Mouse (Mus musculus): Measurements from ENCODE around the gene Unc5c. TPM values are rescaled to one million over a fixed set of nuclear protein-coding genes. Genes with fewer than 3 reads are reported as not detected.
A peak's percentile ranks its signal among the peaks of the same experiment; 100 is the strongest.

Gene Unc5c
- polyA plus RNA-seq, 2 experiments, result 11.9 to 12.5 TPM

- ATAC-seq (ENCODE audit: low FRiP score, low read depth) (no peak), DNase-seq (ENCODE audit: low spot score) (no peak)
- Histone ChIP-seq H3K27me3 (ENCODE audit: control insufficient read depth, insufficient read depth, low read length) (no peaks in the 10 kb centered on the region), H3K4me3 (replicated peaks; ENCODE audit: low read length) (no peak overlapping the region), H3K4me1 (ENCODE audit: control insufficient read depth, insufficient read depth, low read length) (no peaks in the 10 kb centered on the region), H3K9me3 (ENCODE audit: control insufficient read depth, low read length) (no peaks in the 10 kb centered on the region), H3K9ac (ENCODE audit: low read depth, low read length, severe bottlenecking) (no peak overlapping the region), H3K4me2 (replicated peaks; ENCODE audit: low read depth, low read length, severe bottlenecking) (no peak overlapping the region), H3K27ac (replicated peaks; ENCODE audit: low read depth, low read length) (no peak overlapping the region), H3K36me3 (ENCODE audit: control insufficient read depth, insufficient read depth, low read length) (0 out of 2 replicates have a peak, but pooled peaks cover 14% of the 10 kb centered on the region)
- no peak for TF ChIP-seq POLR2A (IDR thresholded peaks at IDR 0.05; ENCODE audit: borderline replicate concordance, extremely low read depth, insufficient read depth, insufficient read length)
- 41% methylated on average over 1 of the region's 1 CpGs for WGBS
Measured at GRCm38 (mm10) chr3:141814776-141815175, 349.8 kb downstream of the Unc5c start.

- Histone ChIP-seq H3K9me3 (ENCODE audit: control insufficient read depth, low read length) (no peaks in the 10 kb centered on the region), H3K4me1 (ENCODE audit: control insufficient read depth, insufficient read depth, low read length) (no peaks in the 10 kb centered on the region), H3K4me2 (replicated peaks; ENCODE audit: low read depth, low read length, severe bottlenecking) (no peak overlapping the region), H3K27me3 (ENCODE audit: control insufficient read depth, insufficient read depth, low read length) (no peaks in the 10 kb centered on the region), H3K27ac (replicated peaks; ENCODE audit: low read depth, low read length) (no peak overlapping the region), H3K9ac (ENCODE audit: low read depth, low read length, severe bottlenecking) (no peak overlapping the region), H3K36me3 (ENCODE audit: control insufficient read depth, insufficient read depth, low read length) (0 out of 2 replicates have a peak, but pooled peaks cover 14% of the 10 kb centered on the region), H3K4me3 (replicated peaks; ENCODE audit: low read length) (no peak overlapping the region)
- DNase-seq (ENCODE audit: low spot score) (no peak), ATAC-seq (ENCODE audit: low FRiP score, low read depth) (no peak)
- 54% methylated on average over 3 of the region's 3 CpGs for WGBS
- no peak for TF ChIP-seq POLR2A (IDR thresholded peaks at IDR 0.05; ENCODE audit: borderline replicate concordance, extremely low read depth, insufficient read depth, insufficient read length)
Measured at GRCm38 (mm10) chr3:141818615-141819312, 353.7 kb downstream of the Unc5c start.

GRCm38 (mm10) chr3:141819331-141819941 is 354.4 kb downstream of the Unc5c start:
- Histone ChIP-seq H3K36me3 (ENCODE audit: control insufficient read depth, insufficient read depth, low read length) (0 out of 2 replicates have a peak, but pooled peaks cover 14% of the 10 kb centered on the region), H3K27me3 (ENCODE audit: control insufficient read depth, insufficient read depth, low read length) (no peaks in the 10 kb centered on the region), H3K4me2 (replicated peaks; ENCODE audit: low read depth, low read length, severe bottlenecking) (no peak overlapping the region), H3K27ac (replicated peaks; ENCODE audit: low read depth, low read length) (no peak overlapping the region), H3K9ac (ENCODE audit: low read depth, low read length, severe bottlenecking) (no peak overlapping the region), H3K9me3 (ENCODE audit: control insufficient read depth, low read length) (no peaks in the 10 kb centered on the region), H3K4me3 (replicated peaks; ENCODE audit: low read length) (no peak overlapping the region), H3K4me1 (ENCODE audit: control insufficient read depth, insufficient read depth, low read length) (no peaks in the 10 kb centered on the region)
- 36% methylated on average over 13 of the region's 13 CpGs for WGBS
- DNase-seq (ENCODE audit: low spot score) (no peak), ATAC-seq (ENCODE audit: low FRiP score, low read depth) (no peak)
- no peak for TF ChIP-seq POLR2A (IDR thresholded peaks at IDR 0.05; ENCODE audit: borderline replicate concordance, extremely low read depth, insufficient read depth, insufficient read length)

GRCm38 (mm10) chr3:141828301-141828700 is 363.3 kb downstream of the Unc5c start:
- DNase-seq (ENCODE audit: low spot score), result no peak
- H3K36me3 ChIP-seq (ENCODE audit: control insufficient read depth, insufficient read depth, low read length), result peaks cover 12% of the 10 kb centered on the region; the same call in 1 of the 2 replicates
- no peak for ATAC-seq (ENCODE audit: low FRiP score, low read depth)
- TF ChIP-seq POLR2A (IDR thresholded peaks at IDR 0.05; ENCODE audit: borderline replicate concordance, extremely low read depth, insufficient read depth, insufficient read length), result no peak
- H3K9me3 ChIP-seq (ENCODE audit: control insufficient read depth, low read length), result no peaks in the 10 kb centered on the region
- no peaks in the 10 kb centered on the region for H3K27me3 ChIP-seq (ENCODE audit: control insufficient read depth, insufficient read depth, low read length)
- H3K4me3 ChIP-seq (replicated peaks; ENCODE audit: low read length), result no peak overlapping the region
- no peaks in the 10 kb centered on the region for H3K4me1 ChIP-seq (ENCODE audit: control insufficient read depth, insufficient read depth, low read length)
- H3K9ac ChIP-seq (ENCODE audit: low read depth, low read length, severe bottlenecking), result no peak overlapping the region
- H3K27ac ChIP-seq (replicated peaks; ENCODE audit: low read depth, low read length), result no peak overlapping the region
- 72% methylated on average over 5 of the region's 5 CpGs for WGBS
- no peak overlapping the region for H3K4me2 ChIP-seq (replicated peaks; ENCODE audit: low read depth, low read length, severe bottlenecking)

- Histone ChIP-seq H3K4me2 (replicated peaks; ENCODE audit: low read depth, low read length, severe bottlenecking) (no peak overlapping the region), H3K27me3 (ENCODE audit: control insufficient read depth, insufficient read depth, low read length) (no peaks in the 10 kb centered on the region), H3K9ac (ENCODE audit: low read depth, low read length, severe bottlenecking) (no peak overlapping the region), H3K27ac (replicated peaks; ENCODE audit: low read depth, low read length) (no peak overlapping the region), H3K4me3 (replicated peaks; ENCODE audit: low read length) (no peak overlapping the region), H3K4me1 (ENCODE audit: control insufficient read depth, insufficient read depth, low read length) (no peaks in the 10 kb centered on the region), H3K36me3 (ENCODE audit: control insufficient read depth, insufficient read depth, low read length) (peaks cover 12% of the 10 kb centered on the region; the same call in 1 of the 2 replicates), H3K9me3 (ENCODE audit: control insufficient read depth, low read length) (no peaks in the 10 kb centered on the region)
- TF ChIP-seq POLR2A (IDR thresholded peaks at IDR 0.05; ENCODE audit: borderline replicate concordance, extremely low read depth, insufficient read depth, insufficient read length), result no peak
- WGBS, result 25% methylated on average over 3 of the region's 3 CpGs
- ATAC-seq (ENCODE audit: low FRiP score, low read depth), result peak; percentile 50; the same call in 1 of the 2 replicates
- peak; percentile 71 for DNase-seq (ENCODE audit: low spot score)
Measured at GRCm38 (mm10) chr3:141831135-141831534, 366.1 kb downstream of the Unc5c start.
